Mouse (Mus musculus) C2C12 (cell line): Measurements from ENCODE around the gene Tekt2. TPM values are rescaled to one million over a fixed set of nuclear protein-coding genes. Genes with fewer than 3 reads are reported as not detected.

Experiments
- H3K27me3 ChIP-seq: one replicate; pipeline ENCODE4 v1.6.1; 2011; ENCODE audit not compliant: control insufficient read depth, insufficient read depth, insufficient read length
- H3K36me3 ChIP-seq: one replicate; pipeline ENCODE4 v1.6.1; 2011; ENCODE audit not compliant: control insufficient read depth, insufficient read depth
- H3K4me3 ChIP-seq: one replicate; pipeline ENCODE4 v1.5.1; 2011; ENCODE audit warnings: mild to moderate bottlenecking, control low read depth; ENCODE audit not compliant: poor library complexity, insufficient read depth, severe bottlenecking
- H3K79me2 ChIP-seq: one replicate; pipeline ENCODE4 v1.6.1; 2011; ENCODE audit not compliant: control insufficient read depth, insufficient read depth
- H3K79me3 ChIP-seq: one replicate; pipeline ENCODE4 v1.6.1; 2011; ENCODE audit warnings: low read depth, control low read depth
- H3ac ChIP-seq: one replicate; pipeline ENCODE3; 2011; ENCODE audit warnings: low read depth; ENCODE audit not compliant: control insufficient read depth, insufficient read length
- CEBPB ChIP-seq: IDR thresholded peaks from one replicate; pipeline ENCODE4 v1.6.1; 2011; ENCODE audit warnings: low read depth, mild to moderate bottlenecking, control low read depth, moderate library complexity
- CTCF ChIP-seq: IDR thresholded peaks from one replicate; pipeline ENCODE4 v1.5.1; 2011; ENCODE audit not compliant: control insufficient read depth, insufficient read depth, insufficient read length
- FOSL1 ChIP-seq: IDR thresholded peaks from one replicate; pipeline ENCODE4 v1.8.0; 2011; ENCODE audit warnings: mild to moderate bottlenecking, low read length; ENCODE audit not compliant: poor library complexity, insufficient read depth, severe bottlenecking
- MAX ChIP-seq: IDR thresholded peaks from one replicate; pipeline ENCODE4 v1.6.1; 2011; ENCODE audit warnings: mild to moderate bottlenecking, control low read depth
- MYOD1 ChIP-seq: IDR thresholded peaks from one replicate; pipeline ENCODE4 v1.6.1; 2011; ENCODE audit warnings: low read depth; ENCODE audit not compliant: control insufficient read depth, insufficient read length
- MYOG ChIP-seq: IDR thresholded peaks from one replicate; pipeline ENCODE4 v1.6.1; 2011; ENCODE audit not compliant: control insufficient read depth, insufficient read length; ENCODE audit errors: extremely low read depth
- USF1 ChIP-seq: IDR thresholded peaks from one replicate; pipeline ENCODE4 v1.6.1; 2011; ENCODE audit warnings: low read depth, mild to moderate bottlenecking, control low read depth, moderate library complexity
- polyA plus RNA-seq: library from polyadenylated mRNA; unstranded; fragments of >200 nt; fragmentation: generic; extraction: Trizol; gene quantifications from one replicate; pipeline ENCODE4 v1.2.1, GENCODE M21; 2012; ENCODE audit warnings: missing spikeins

Gene Tekt2
- polyA plus RNA-seq, 1 experiment = 0.40 TPM

GRCm38 (mm10) chr4:126321111-126321853 lies 4.2 kb downstream of the Tekt2 start, which contains the start of gene Adprhl2:
TSS of gene Adprhl2 (minus strand) at chr4:126321703.
- H3K79me2 ChIP-seq = peaks cover 25% of the 10 kb centered on the region
- H3ac ChIP-seq = peak within 1 kb of the TSS; percentile 92
- H3K79me3 ChIP-seq = peaks cover 5% of the 10 kb centered on the region
- TF ChIP-seq MAX (peak; percentile 45), MYOD1 (peak; percentile 3), MYOG (no peak), CTCF (peak; percentile 100)
- no peaks in the 10 kb centered on the region for H3K27me3 ChIP-seq
- peaks cover 18% of the 10 kb centered on the region for H3K36me3 ChIP-seq
- peak within 1 kb of the TSS; percentile 59 for H3K4me3 ChIP-seq

- no peak for TF ChIP-seq CEBPB
- TF ChIP-seq USF1 = no peak
- no peak for TF ChIP-seq CTCF
- TF ChIP-seq MAX = no peak
- no peak for TF ChIP-seq FOSL1
- TF ChIP-seq MYOD1 = no peak
- TF ChIP-seq MYOG = no peak
- Histone ChIP-seq H3K4me3 (no peak overlapping the region), H3K27me3 (no peaks in the 10 kb centered on the region), H3K79me2 (peaks cover 25% of the 10 kb centered on the region), H3K79me3 (peaks cover 5% of the 10 kb centered on the region), H3K36me3 (peaks cover 29% of the 10 kb centered on the region), H3ac (no peak overlapping the region)
Observed at GRCm38 (mm10) chr4:126319806-126320205, 5.7 kb downstream of the Tekt2 start.

GRCm38 (mm10) chr4:126316443-126317040 lies 8.9 kb downstream of the Tekt2 start:
- no peaks in the 10 kb centered on the region for H3K27me3 ChIP-seq
- peaks cover 25% of the 10 kb centered on the region for H3K79me2 ChIP-seq
- H3K4me3 ChIP-seq = no peak overlapping the region
- TF ChIP-seq MYOG (no peak), MYOD1 (no peak), USF1 (no peak), CTCF (no peak), CEBPB (no peak), FOSL1 (no peak), MAX (no peak)
- peaks cover 29% of the 10 kb centered on the region for H3K36me3 ChIP-seq
- H3ac ChIP-seq = no peak overlapping the region
- peaks cover 5% of the 10 kb centered on the region for H3K79me3 ChIP-seq

GRCm38 (mm10) chr4:126315931-126316330 lies 9.6 kb downstream of the Tekt2 start:
- Histone ChIP-seq H3K79me3 (peaks cover 5% of the 10 kb centered on the region), H3K36me3 (peaks cover 29% of the 10 kb centered on the region), H3ac (no peak overlapping the region), H3K27me3 (no peaks in the 10 kb centered on the region), H3K4me3 (no peak overlapping the region), H3K79me2 (peaks cover 23% of the 10 kb centered on the region)
- TF ChIP-seq MAX (no peak), MYOD1 (no peak), MYOG (no peak), FOSL1 (no peak), CTCF (no peak), USF1 (no peak), CEBPB (no peak)

- no peak for TF ChIP-seq USF1
- no peak for TF ChIP-seq CTCF
- TF ChIP-seq MYOG = no peak
- TF ChIP-seq MAX = no peak
- no peak for TF ChIP-seq FOSL1
- no peak overlapping the region for H3ac ChIP-seq
- no peaks in the 10 kb centered on the region for H3K79me3 ChIP-seq
- H3K4me3 ChIP-seq = no peak overlapping the region
- H3K27me3 ChIP-seq = no peaks in the 10 kb centered on the region
- H3K36me3 ChIP-seq = peaks cover 29% of the 10 kb centered on the region
- peaks cover 7% of the 10 kb centered on the region for H3K79me2 ChIP-seq
Observed at GRCm38 (mm10) chr4:126314393-126314792, 11.1 kb downstream of the Tekt2 start.
